Mouse (Mus musculus) midbrain, embryonic 10.5 days (tissue): Measurements from ENCODE around the gene Tmem240. TPM values are rescaled to one million over a fixed set of nuclear protein-coding genes. Genes with fewer than 3 reads are reported as not detected.
A peak's percentile ranks its signal among the peaks of the same experiment; 100 is the strongest.

Experiments used
- DNase-seq: peaks from one replicate; pipeline ENCODE4 v3.0.0-alpha.2; 2017; ENCODE audit warnings: low spot score
- H3K27ac ChIP-seq: fragments of 300-500 bp; sonication (generic); replicated peaks from 2 replicates; pipeline ENCODE4 v1.5.1; 2016; ENCODE audit warnings: mild to moderate bottlenecking
- H3K27me3 ChIP-seq: fragments of 300-500 bp; sonication (generic); 2 replicates; pipeline ENCODE4 v1.6.1; 2016; ENCODE audit warnings: low read depth, mild to moderate bottlenecking; ENCODE audit not compliant: poor library complexity, severe bottlenecking
- H3K36me3 ChIP-seq: fragments of 300-500 bp; sonication (generic); 2 replicates; pipeline ENCODE4 v1.6.1; 2016; ENCODE audit warnings: mild to moderate bottlenecking, moderate library complexity
- H3K4me1 ChIP-seq: fragments of 300-500 bp; sonication (generic); 2 replicates; pipeline ENCODE4 v1.6.1; 2016
- H3K4me3 ChIP-seq: fragments of 300-500 bp; sonication (generic); 2 replicates; pipeline ENCODE4 v1.5.1; 2016; ENCODE audit warnings: mild to moderate bottlenecking, moderate library complexity
- H3K9me3 ChIP-seq: fragments of 300-500 bp; sonication (generic); replicated peaks from 2 replicates; pipeline ENCODE4 v1.6.1; 2016; ENCODE audit warnings: mild to moderate bottlenecking
- WGBS: fragments of 180-500 bp; shearing (Covaris S2); methylation state at CpG from one replicate; pipeline ENCODE4 v1.1.7; 2016; 5-methylcytosine and 5-hydroxymethylcytosine counted together
- polyA plus RNA-seq: library from polyadenylated mRNA; unstranded; fragments of >200 nt; fragmentation: Nextera tagmentation; extraction: Ambion mirVana; gene quantifications from 2 replicates; pipeline ENCODE4 v1.2.1, GENCODE M21; 2016

The Tmem240 gene
- polyA plus RNA-seq, 1 experiment from 2014 or later = 0.65 TPM

DNA sequence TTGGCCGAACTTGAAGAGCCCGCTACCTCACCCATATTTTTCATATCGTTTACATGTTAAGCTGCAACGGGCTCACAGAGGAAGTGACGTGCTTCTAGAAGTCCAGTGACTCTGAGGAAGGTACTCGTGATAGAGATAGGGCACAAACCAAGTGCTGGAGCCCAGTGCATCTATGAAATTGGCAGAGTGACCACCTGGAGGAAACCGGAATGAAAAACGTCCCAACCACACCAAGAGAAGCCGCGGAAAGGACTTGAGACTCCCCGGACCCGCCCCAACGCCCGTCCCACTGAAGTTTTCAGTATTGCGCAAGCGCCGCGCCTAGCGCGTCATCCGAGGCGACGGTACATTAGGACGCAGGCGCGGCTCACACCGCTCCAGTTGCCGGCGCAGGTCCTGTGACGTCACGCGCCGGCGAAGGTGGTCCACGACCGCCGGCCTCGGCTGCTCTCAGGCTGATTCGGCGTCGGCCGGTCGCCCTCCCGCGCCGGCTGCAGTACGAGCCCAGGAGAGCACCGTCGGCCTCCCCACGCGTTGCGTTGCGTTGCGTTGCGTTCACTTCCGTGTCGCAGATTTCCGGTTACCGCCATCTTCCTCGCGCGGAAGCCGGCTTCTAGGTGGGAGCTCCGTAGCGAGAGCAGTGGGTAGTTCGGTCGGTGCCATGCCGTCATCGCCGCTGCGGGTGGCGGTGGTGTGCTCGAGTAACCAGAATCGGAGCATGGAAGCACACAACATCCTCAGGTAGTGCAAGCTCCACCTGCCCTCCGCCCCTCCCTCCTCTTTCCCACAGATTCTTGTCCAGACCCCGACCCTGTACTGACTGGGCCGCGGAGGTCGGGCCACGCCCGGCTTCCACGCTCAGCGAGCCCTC is 29.6 kb upstream of the Tmem240 start, which contains the start of gene Ssu72:
TSS of gene Ssu72 (plus strand) at position 80 of the 871 bp plus-strand sequence.
- H3K9me3 ChIP-seq = no peaks in the 10 kb centered on the region
- peak; percentile 95 for DNase-seq
- peak within 1 kb of the TSS; percentile 93 for H3K27ac ChIP-seq
- WGBS = under 1% methylated on average over 83 of the region's 83 CpGs
- peaks cover 4% of the 10 kb centered on the region; the same call in 1 of the 2 replicates for H3K36me3 ChIP-seq
- H3K27me3 ChIP-seq = no peaks in the 10 kb centered on the region
- peak within 1 kb of the TSS; percentile 100 for H3K4me3 ChIP-seq
- H3K4me1 ChIP-seq = peaks cover 19% of the 10 kb centered on the region

DNA sequence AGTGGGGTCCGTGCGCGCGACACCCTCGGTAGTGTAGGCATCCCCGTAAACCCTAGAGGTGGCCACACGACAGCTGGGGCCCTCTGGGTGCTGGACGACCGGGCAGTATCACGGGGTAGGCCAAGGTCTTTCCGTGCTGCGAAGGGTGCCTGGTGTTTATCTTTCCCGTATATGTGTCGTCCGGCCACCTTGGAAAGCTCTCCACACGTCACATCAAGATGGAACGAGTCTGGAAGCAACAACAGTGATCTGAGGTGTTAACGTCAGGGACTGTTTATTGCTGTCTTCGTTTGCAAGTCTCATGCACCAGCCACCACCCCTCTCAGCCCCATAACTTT is 29.0 kb upstream of the Tmem240 start:
- Histone ChIP-seq H3K36me3 (peaks cover 5% of the 10 kb centered on the region; the same call in 1 of the 2 replicates), H3K27me3 (no peaks in the 10 kb centered on the region), H3K4me1 (peaks cover 20% of the 10 kb centered on the region), H3K9me3 (no peaks in the 10 kb centered on the region), H3K4me3 (peak overlapping the region; percentile 100), H3K27ac (peak overlapping the region; percentile 93)
- WGBS = under 1% methylated on average over 19 of the region's 19 CpGs
- no peak for DNase-seq

DNA sequence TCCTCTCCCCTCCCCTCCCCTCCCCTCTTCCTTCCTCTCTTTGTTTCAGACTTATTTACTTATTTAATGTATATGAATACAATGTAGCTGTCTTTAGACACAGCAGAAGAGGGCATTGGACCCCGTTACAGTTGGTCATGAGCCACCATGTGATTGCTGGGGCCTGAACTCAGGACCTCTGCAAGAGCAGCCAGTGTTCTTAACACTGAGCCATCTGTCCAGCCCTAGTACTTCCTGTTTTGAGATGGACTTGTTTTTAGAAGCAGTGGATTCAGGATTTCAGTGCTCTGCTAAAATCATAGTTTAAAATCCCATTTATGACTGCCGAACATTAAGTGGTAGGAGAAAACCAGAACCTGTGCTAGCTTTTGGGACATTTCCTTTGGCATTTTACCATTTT is 26.0 kb upstream of the Tmem240 start:
- Histone ChIP-seq H3K27me3 (no peaks in the 10 kb centered on the region), H3K9me3 (no peaks in the 10 kb centered on the region), H3K4me1 (peaks cover 20% of the 10 kb centered on the region), H3K4me3 (no peak overlapping the region), H3K27ac (no peak overlapping the region), H3K36me3 (peaks cover 9% of the 10 kb centered on the region; the same call in 1 of the 2 replicates)
- WGBS = 91% methylated on average over 2 of the region's 2 CpGs
- DNase-seq = no peak

DNA sequence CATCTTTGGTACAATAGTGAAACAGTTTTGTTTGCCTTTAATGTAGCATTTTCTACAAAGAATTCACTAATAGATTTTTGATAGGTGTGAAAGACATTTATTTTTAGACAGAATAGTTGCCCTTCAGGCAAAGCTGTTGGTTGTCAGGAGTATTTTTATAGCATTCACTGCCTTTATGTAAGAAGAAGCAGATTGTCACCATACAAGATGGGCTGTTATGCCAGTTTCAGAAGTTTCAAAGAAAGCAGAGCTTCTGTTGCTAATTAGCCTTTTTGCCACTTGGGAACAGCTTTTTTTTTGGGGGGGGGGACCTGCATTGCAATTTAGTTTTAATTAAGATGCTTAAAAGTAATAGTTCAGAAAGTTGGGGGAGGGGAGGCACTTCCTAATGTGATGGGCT is 25.6 kb upstream of the Tmem240 start:
- Histone ChIP-seq H3K27ac (no peak overlapping the region), H3K9me3 (no peaks in the 10 kb centered on the region), H3K4me3 (no peak overlapping the region), H3K4me1 (peaks cover 19% of the 10 kb centered on the region), H3K27me3 (no peaks in the 10 kb centered on the region), H3K36me3 (peaks cover 11% of the 10 kb centered on the region)
- DNase-seq = no peak

DNA sequence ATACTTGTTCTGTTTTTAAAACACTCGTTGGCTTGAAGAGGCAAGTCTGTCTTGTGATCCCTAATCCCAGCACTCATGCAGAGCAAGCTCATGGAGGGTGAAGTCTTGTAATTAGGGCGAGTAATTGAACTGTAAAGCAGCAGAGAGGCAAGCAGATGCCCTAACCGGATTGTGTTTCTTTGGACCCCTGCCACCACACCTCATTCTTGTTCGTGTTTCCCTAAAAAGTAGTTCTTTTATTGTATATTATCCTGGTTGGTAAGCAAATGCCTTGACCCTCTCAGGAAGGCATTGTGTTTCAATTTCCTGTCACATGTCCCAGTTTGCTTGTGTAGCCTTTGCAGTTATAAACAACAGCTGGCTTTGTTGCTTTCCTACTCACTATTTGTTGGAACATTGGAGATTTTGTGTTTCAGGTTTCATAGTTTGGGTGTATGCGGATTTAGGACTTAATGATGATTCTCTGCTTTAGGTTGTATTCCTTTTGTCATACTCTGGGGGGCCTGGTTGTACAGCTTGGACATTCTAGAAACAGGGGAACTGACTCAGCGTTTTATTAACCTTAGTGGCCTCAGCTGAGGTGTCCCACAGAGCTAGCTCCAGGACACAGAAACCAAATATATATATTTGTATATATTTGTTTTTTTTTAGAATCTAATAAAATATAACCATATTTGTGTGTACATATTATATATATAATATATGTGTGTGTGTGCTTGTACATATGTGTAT is 23.9 kb upstream of the Tmem240 start:
- no peak overlapping the region for H3K27ac ChIP-seq

DNA sequence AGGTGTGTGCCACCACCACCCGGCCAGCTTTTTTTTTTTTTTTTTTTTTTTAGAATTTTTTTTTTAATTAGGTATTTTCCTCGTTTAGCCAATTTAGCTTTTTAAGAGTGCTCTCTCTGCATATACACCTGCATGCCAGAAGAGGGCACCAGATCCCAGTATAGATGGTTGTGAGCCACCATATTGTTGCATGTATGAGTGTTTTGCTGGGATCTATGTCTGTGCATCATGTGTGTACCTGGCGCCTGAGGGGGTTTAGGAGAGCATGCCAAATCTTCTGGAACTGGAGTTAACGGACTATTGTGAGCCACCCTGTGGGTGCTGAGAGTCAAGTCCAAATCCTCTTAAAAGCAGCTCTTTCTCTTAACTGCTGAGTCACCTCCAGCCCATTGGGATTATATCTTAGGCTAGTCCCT is 12.9 kb upstream of the Tmem240 start:
- no peak overlapping the region for H3K27ac ChIP-seq
- no peaks in the 10 kb centered on the region for H3K9me3 ChIP-seq
- no peaks in the 10 kb centered on the region for H3K27me3 ChIP-seq
- no peak for DNase-seq
- no peak overlapping the region for H3K4me3 ChIP-seq
- H3K36me3 ChIP-seq = peaks cover 35% of the 10 kb centered on the region
- WGBS = 81% methylated on average over 4 of the region's 4 CpGs
- no peaks in the 10 kb centered on the region for H3K4me1 ChIP-seq

More for the DNA sequence above, 23.9 kb upstream of the Tmem240 start:
- DNase-seq = no peak
- Histone ChIP-seq H3K36me3 (peaks cover 28% of the 10 kb centered on the region), H3K27me3 (no peaks in the 10 kb centered on the region), H3K9me3 (no peaks in the 10 kb centered on the region), H3K4me3 (no peak overlapping the region), H3K4me1 (peaks cover 13% of the 10 kb centered on the region)
- 67% methylated on average over 6 of the region's 6 CpGs for WGBS

DNA sequence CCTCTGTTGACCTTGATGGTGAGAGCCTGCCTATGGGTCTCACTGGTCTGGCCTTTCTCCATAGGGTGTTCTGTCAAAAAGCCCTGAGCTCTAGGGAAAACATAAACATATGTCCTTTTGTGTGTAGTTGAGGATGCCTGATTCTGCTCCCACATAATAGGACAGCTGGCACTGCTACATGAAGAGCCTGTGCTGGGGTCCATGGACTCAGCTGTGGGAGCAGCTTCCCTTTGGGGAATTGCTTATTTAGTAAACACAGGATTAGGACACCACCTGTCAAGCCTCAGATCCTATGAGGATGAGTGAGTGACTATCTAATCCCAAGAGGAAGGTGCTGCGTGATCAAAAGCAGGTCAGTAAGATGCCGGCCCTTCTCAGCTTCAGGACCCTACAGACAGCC is 6.6 kb upstream of the Tmem240 start:
- Histone ChIP-seq H3K27me3 (no peaks in the 10 kb centered on the region), H3K9me3 (no peaks in the 10 kb centered on the region), H3K36me3 (peaks cover 55% of the 10 kb centered on the region), H3K4me3 (no peak overlapping the region), H3K4me1 (no peaks in the 10 kb centered on the region), H3K27ac (peak overlapping the region; percentile 1; the same call in 1 of the 2 replicates)
- no peak for DNase-seq
- WGBS = 89% methylated on average over 2 of the region's 2 CpGs

DNA sequence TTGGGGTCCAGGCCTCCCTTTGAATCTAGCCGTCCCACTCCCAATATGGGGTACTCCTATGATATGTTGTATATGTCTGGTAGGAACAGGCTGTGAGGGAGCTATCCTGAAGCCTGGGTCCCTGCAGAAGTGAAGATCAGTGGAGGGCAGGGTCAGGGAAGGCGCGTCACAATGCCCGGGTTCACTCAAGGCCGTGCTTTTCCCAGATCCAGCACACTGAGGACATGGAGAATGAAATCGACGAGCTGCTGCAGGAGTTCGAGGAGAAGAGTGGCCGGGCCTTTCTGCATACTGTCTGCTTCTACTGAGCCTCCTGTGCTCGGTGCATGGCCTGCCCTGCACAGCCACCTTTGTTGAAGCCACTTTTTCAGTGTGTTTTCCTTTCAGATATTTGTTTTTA is 1.3 kb upstream of the Tmem240 start:
- DNase-seq = no peak
- no peak overlapping the region for H3K4me3 ChIP-seq
- no peaks in the 10 kb centered on the region for H3K27me3 ChIP-seq
- peaks cover 41% of the 10 kb centered on the region for H3K4me1 ChIP-seq
- no peaks in the 10 kb centered on the region for H3K9me3 ChIP-seq
- no peak overlapping the region for H3K27ac ChIP-seq
- WGBS = 89% methylated on average over 10 of the region's 10 CpGs
- peaks cover 53% of the 10 kb centered on the region for H3K36me3 ChIP-seq

DNA sequence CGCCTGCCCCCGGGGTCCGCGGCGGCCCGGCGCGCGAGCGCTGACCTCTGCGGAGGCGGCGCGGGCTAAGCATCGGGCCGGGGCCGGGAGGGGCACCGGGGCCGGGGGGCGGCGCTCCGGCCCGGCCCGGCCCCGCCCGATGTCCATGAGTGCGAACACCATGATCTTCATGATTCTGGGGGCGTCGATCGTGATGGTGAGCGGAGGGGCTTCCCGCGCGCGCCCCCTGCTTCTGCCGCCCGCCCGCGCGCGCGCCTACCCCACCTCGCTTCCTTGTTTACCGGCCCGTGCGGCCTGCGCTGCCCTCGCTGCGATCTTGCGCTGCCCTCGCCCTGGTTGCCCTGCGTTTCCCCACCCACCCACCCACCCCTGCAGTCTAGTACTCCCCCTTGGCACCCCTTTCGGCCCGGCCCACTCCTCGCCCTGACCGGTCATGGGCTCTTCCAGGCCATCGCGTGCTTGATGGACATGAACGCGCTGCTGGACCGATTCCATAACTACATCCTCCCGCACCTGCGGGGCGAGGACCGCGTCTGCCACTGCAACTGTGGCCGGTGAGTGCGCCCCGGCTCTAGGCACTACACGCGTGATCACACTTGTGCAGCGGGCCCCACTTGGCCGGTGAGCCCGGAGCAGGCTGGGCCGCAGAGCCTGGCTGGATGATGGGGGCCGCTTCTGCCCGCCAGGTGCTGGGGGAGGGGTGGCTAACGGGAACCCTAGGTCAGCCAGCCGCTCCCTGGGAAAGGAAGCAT is 527 bp downstream of the Tmem240 start:
- under 1% methylated on average over 71 of the region's 79 CpGs for WGBS
- peak overlapping the region; percentile 85 for H3K4me3 ChIP-seq
- no peaks in the 10 kb centered on the region for H3K27me3 ChIP-seq
- peak; percentile 56 for DNase-seq
- H3K36me3 ChIP-seq = peaks cover 54% of the 10 kb centered on the region
- peak overlapping the region; percentile 92 for H3K27ac ChIP-seq
- H3K4me1 ChIP-seq = peaks cover 44% of the 10 kb centered on the region
- no peaks in the 10 kb centered on the region for H3K9me3 ChIP-seq

DNA sequence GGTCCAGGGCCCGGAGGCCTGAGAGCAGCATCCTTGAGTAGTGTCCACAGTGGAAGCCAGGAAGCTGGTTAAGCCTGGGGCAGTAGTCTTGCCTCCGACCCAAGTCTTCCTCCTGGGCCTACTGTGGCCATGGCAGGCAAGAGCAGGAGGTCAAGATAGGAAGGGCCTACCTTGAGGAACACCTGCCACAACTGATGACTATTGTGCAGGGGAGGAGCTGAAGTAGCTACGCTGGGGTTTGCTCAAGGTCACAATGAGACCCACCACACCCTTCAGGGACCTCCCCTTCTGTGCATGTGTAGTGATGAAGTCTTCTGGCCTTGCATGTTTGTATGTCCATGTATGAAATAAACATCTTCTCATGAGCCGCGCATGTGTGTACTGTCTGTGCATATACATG is 1.2 kb downstream of the Tmem240 start:
- DNase-seq = no peak
- Histone ChIP-seq H3K27ac (peak overlapping the region; percentile 92), H3K9me3 (no peaks in the 10 kb centered on the region), H3K4me1 (peaks cover 44% of the 10 kb centered on the region), H3K36me3 (peaks cover 55% of the 10 kb centered on the region), H3K4me3 (peak overlapping the region; percentile 85), H3K27me3 (no peaks in the 10 kb centered on the region)
- 79% methylated on average over 5 of the region's 5 CpGs for WGBS

DNA sequence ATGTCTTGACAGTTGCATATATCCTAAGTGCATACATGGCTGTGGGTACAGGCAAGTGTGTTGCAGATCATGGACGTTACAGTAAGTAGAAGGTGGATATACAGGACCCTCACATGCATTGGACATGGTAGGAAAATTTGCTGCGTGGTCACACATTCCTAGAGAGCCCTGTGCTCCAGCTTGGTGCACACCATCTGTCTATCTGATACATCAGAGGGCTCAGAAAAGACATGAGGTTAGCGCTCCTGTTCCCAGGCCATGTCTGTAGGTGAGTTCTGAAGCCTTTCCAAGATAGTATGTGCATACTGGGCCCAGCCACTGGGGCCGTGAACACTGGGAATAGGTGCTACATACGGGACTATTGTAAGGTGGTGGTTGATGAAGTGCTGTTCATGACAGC is 1.8 kb downstream of the Tmem240 start:
- DNase-seq = no peak
- Histone ChIP-seq H3K4me3 (peak overlapping the region; percentile 85), H3K27me3 (no peaks in the 10 kb centered on the region), H3K27ac (no peak overlapping the region), H3K36me3 (peaks cover 55% of the 10 kb centered on the region), H3K4me1 (peaks cover 44% of the 10 kb centered on the region), H3K9me3 (no peaks in the 10 kb centered on the region)
- WGBS = 94% methylated on average over 5 of the region's 5 CpGs

DNA sequence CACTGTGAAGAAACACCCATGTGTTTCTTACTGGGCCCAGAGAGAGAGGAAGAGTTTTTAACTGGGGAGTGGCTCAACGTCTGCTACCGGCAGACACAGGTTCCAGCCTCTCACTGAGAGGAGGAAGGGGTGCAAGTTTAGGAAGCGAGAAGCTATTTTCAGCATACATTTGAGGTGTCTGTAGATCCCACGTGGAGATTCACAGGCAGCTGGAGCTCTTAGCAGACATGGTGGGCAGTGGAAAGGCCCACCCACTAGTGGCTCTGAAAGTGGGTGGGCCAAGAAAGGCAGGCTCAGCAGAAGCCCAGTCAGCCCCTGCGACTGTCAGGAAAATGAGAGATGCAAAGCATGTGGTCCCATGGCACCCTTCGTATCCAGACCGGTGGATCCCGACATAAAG is 3.7 kb downstream of the Tmem240 start:
- H3K27ac ChIP-seq = no peak overlapping the region
- no peak for DNase-seq
- no peak overlapping the region for H3K4me3 ChIP-seq
- no peaks in the 10 kb centered on the region for H3K9me3 ChIP-seq
- no peaks in the 10 kb centered on the region for H3K27me3 ChIP-seq
- WGBS = 65% methylated on average over 8 of the region's 8 CpGs
- peaks cover 55% of the 10 kb centered on the region for H3K36me3 ChIP-seq
- peaks cover 43% of the 10 kb centered on the region for H3K4me1 ChIP-seq
